Mouse (Mus musculus): ENCODE measurements around the gene Zfp512b. TPM values are rescaled to one million over a fixed set of nuclear protein-coding genes. Genes with fewer than 3 reads are reported as not detected.
A peak's percentile ranks its signal among the peaks of the same experiment; 100 is the strongest.

The Zfp512b gene
- polyA plus RNA-seq, 1 experiment from 2014 or later: 75.3 TPM

DNA sequence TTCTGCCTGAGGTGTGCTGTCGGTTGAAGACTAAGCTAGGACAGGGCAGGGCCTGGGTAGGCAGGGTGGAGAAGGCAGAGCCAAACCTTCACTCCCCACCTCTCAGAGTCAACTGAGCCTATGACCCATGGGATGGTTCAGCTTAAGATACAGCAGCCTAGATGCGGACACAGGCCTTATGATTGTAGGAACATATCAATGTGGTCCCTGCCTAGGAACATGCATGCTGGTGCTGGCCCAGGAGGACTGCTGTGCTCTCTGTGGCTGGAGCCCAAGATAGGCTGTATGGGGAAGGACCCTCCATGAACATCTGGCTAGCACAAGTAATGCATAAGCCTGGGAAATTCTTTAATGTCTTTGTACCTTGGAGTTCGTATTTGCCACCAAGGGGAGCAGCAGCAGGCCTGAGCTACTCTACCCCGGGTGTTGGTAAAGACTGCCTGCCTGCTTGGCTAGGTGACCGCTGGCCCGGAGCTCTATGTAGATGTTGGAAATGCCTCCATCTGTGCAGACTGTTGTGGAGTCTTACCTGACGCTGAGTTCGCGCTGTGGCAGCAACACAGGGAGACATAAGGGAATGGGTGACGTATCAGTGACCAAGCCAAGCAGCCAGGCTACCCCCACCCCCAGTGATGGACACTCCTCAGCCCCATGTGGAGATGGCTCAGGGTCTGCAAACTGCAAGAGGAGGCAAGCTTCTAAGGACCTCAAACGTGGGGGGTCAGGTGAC lies 20.5 kb downstream of the Zfp512b start:
- H3K4me2 ChIP-seq (ENCODE audit: low read length): no peak overlapping the region
- no peak overlapping the region for H3K27ac ChIP-seq (replicated peaks; ENCODE audit: low read depth, low read length)
- no peak for ATAC-seq (ENCODE audit: low FRiP score, low TSS enrichment)
- no peak for DNase-seq
- H3K9ac ChIP-seq (replicated peaks; ENCODE audit: low read length): no peak overlapping the region
- no peaks in the 10 kb centered on the region for H3K9me3 ChIP-seq (ENCODE audit: control insufficient read depth, low read length)
- peaks cover 32% of the 10 kb centered on the region for H3K36me3 ChIP-seq (ENCODE audit: control insufficient read depth, insufficient read depth, low read length)
- H3K27me3 ChIP-seq (ENCODE audit: control insufficient read depth, insufficient read depth, low read length): no peaks in the 10 kb centered on the region
- H3K4me1 ChIP-seq (ENCODE audit: control insufficient read depth, insufficient read depth, low read length): no peaks in the 10 kb centered on the region
- no peak overlapping the region for H3K4me3 ChIP-seq (replicated peaks; ENCODE audit: low read depth, low read length)
- WGBS: 92% methylated on average over 11 of the region's 11 CpGs

DNA sequence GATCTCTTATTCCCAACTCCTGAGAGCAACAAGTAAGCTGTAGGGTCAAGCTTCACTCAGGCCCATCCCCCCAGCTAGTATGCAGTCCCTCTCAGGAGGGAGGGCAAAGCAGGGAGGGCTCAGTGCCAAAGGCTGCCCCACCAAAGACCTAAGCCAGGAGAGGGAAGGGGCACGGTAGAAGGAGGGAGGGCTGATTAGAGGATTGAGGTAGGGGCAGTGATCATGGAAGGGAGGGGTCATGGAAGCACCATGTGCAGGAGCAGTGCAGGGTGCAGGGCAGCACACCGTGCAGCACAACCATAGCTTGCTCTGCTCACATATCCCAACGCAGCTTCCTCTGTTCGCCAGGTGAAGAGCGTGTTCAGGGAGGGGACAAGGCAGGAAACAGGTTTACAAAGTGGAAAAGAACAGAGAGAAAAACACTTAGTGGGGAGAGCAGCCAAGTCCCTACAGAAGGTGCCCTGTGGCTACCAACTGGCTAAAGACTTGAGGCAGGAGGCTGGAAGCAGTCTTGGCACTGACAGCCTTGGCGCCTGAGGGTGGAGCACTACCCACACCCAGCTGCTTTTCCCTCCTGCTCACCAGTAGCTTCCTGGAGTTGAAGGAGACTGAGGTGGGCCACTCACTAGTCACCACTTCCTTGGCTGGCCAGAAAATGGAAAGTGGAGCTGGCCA lies 21.5 kb downstream of the Zfp512b start:
- Histone ChIP-seq H3K36me3 (ENCODE audit: control insufficient read depth, insufficient read depth, low read length) (peaks cover 32% of the 10 kb centered on the region), H3K27ac (replicated peaks; ENCODE audit: low read depth, low read length) (no peak overlapping the region), H3K9me3 (ENCODE audit: control insufficient read depth, low read length) (no peaks in the 10 kb centered on the region), H3K4me3 (replicated peaks; ENCODE audit: low read depth, low read length) (no peak overlapping the region), H3K4me2 (ENCODE audit: low read length) (no peak overlapping the region), H3K27me3 (ENCODE audit: control insufficient read depth, insufficient read depth, low read length) (no peaks in the 10 kb centered on the region), H3K4me1 (ENCODE audit: control insufficient read depth, insufficient read depth, low read length) (no peaks in the 10 kb centered on the region), H3K9ac (replicated peaks; ENCODE audit: low read length) (no peak overlapping the region)
- 76% methylated on average over 6 of the region's 6 CpGs for WGBS
- ATAC-seq (ENCODE audit: low FRiP score, low TSS enrichment) (no peak), DNase-seq (no peak)

DNA sequence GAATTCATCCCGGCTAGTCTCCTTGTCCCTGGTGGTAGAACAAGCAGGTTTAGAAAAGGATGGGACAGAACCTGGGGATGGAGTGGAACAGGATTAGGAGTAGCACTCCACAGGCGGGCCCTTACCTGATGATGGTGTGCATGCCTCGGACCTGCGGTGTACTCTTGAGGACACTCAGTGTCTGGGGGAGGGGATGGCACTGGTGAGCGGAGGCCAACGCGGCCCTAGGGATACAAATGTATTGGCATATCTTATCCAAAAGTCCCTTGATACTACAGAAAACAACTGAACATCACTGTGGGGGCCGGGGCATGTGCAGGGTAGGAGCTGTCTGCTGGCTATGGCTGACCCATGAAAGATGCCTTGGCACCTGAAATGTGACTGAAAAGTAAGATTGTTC lies 22.2 kb downstream of the Zfp512b start:
- Histone ChIP-seq H3K4me1 (ENCODE audit: control insufficient read depth, insufficient read depth, low read length) (no peaks in the 10 kb centered on the region), H3K9me3 (ENCODE audit: control insufficient read depth, low read length) (no peaks in the 10 kb centered on the region), H3K4me2 (ENCODE audit: low read length) (no peak overlapping the region), H3K27me3 (ENCODE audit: control insufficient read depth, insufficient read depth, low read length) (no peaks in the 10 kb centered on the region), H3K27ac (replicated peaks; ENCODE audit: low read depth, low read length) (no peak overlapping the region), H3K4me3 (replicated peaks; ENCODE audit: low read depth, low read length) (no peak overlapping the region), H3K9ac (replicated peaks; ENCODE audit: low read length) (no peak overlapping the region), H3K36me3 (ENCODE audit: control insufficient read depth, insufficient read depth, low read length) (peaks cover 32% of the 10 kb centered on the region)
- DNase-seq: no peak
- 91% methylated on average over 8 of the region's 8 CpGs for WGBS
- ATAC-seq (ENCODE audit: low FRiP score, low TSS enrichment): no peak

DNA sequence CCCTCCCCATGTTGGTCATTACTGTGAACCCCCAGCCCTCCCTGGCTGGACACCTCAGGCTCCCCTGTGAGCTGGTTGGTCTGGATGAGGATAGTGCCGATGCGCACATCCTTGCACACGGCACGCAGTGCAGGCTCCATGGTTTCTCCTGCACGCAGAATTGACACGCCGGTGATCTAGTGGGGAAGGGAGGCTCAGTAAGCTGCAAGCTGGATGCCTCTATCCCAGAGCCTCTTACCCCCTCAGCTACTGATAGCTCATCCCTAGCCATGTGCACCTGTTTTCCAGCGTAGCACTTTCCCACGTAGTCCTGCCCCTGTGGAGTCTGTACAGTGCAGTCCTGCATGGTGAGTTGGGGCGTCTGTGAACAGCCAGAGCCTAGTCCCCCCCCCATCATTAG lies 22.7 kb downstream of the Zfp512b start:
- no peak for ATAC-seq (ENCODE audit: low FRiP score, low TSS enrichment)
- Histone ChIP-seq H3K9ac (replicated peaks; ENCODE audit: low read length) (no peak overlapping the region), H3K4me2 (ENCODE audit: low read length) (no peak overlapping the region), H3K27ac (replicated peaks; ENCODE audit: low read depth, low read length) (no peak overlapping the region), H3K4me3 (replicated peaks; ENCODE audit: low read depth, low read length) (no peak overlapping the region), H3K4me1 (ENCODE audit: control insufficient read depth, insufficient read depth, low read length) (no peaks in the 10 kb centered on the region), H3K36me3 (ENCODE audit: control insufficient read depth, insufficient read depth, low read length) (peaks cover 32% of the 10 kb centered on the region), H3K27me3 (ENCODE audit: control insufficient read depth, insufficient read depth, low read length) (no peaks in the 10 kb centered on the region), H3K9me3 (ENCODE audit: control insufficient read depth, low read length) (no peaks in the 10 kb centered on the region)
- DNase-seq: no peak
- WGBS: 96% methylated on average over 10 of the region's 10 CpGs

DNA sequence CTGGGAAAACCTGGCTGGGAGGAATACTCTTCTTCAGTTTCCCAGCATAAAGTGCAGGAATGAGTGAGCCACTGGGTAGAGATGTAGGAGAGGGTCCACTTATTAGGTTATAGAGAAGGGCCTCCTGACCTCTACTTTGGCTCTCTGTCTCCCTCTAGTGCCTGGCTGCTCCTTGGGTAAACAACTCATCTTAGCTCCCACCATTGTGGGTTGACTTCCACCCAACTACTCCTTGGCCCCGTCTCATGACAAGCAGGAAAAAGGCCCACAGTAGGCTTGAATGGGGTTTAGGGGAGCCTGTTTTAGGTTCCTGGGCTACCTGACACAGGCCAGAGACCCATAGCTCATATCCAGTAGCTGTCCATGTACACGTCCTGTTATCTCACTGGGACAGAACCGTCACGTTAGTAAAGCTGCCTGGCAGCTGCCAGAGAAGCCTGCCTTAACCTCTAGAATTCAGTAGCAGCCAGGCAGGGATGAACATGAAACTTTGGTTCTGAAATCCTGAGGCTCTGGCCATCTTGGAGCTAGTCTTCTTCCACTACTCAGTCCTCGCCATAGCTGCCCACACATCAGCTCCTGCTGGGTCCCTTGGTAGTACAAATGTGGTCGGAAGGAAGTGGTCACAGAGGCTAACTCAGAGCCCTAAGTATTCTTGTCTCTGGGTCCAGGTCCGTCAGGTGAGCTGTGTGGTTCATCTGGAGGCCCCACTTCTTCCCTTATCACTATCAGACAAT lies 24.2 kb downstream of the Zfp512b start:
- 80% methylated on average over 7 of the region's 7 CpGs for WGBS
- no peaks in the 10 kb centered on the region for H3K9me3 ChIP-seq (ENCODE audit: control insufficient read depth, low read length)
- no peak overlapping the region for H3K27ac ChIP-seq (replicated peaks; ENCODE audit: low read depth, low read length)
- DNase-seq (peak; percentile 62), ATAC-seq (ENCODE audit: low FRiP score, low TSS enrichment) (no peak)
- H3K4me3 ChIP-seq (replicated peaks; ENCODE audit: low read depth, low read length): no peak overlapping the region
- no peak overlapping the region for H3K4me2 ChIP-seq (ENCODE audit: low read length)
- H3K9ac ChIP-seq (replicated peaks; ENCODE audit: low read length): no peak overlapping the region
- peaks cover 19% of the 10 kb centered on the region for H3K36me3 ChIP-seq (ENCODE audit: control insufficient read depth, insufficient read depth, low read length)
- no peaks in the 10 kb centered on the region for H3K27me3 ChIP-seq (ENCODE audit: control insufficient read depth, insufficient read depth, low read length)
- no peaks in the 10 kb centered on the region for H3K4me1 ChIP-seq (ENCODE audit: control insufficient read depth, insufficient read depth, low read length)

DNA sequence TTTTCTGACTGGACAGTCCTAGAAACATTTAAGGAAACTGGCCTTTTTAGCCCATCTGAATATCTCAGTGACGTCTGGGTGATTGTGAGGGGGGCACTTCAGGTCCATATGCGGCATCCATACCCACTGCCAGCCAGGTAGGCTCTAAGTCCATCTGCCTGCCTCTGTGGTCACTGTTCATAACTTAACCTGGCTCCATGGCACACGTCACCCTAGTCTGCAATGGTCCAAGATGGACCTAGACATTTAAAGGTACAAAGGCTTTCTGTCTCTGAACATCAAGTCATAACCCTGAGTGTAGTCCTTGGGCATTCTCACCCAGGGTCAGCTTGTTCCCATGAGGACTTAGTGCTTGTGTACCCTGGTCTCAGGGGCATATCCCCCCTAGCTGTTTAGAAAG lies 25.3 kb downstream of the Zfp512b start:
- Histone ChIP-seq H3K4me3 (replicated peaks; ENCODE audit: low read depth, low read length) (no peak overlapping the region), H3K36me3 (ENCODE audit: control insufficient read depth, insufficient read depth, low read length) (peaks cover 9% of the 10 kb centered on the region; the same call in 1 of the 2 replicates), H3K27ac (replicated peaks; ENCODE audit: low read depth, low read length) (no peak overlapping the region), H3K27me3 (ENCODE audit: control insufficient read depth, insufficient read depth, low read length) (no peaks in the 10 kb centered on the region), H3K4me1 (ENCODE audit: control insufficient read depth, insufficient read depth, low read length) (no peaks in the 10 kb centered on the region), H3K9me3 (ENCODE audit: control insufficient read depth, low read length) (no peaks in the 10 kb centered on the region), H3K4me2 (ENCODE audit: low read length) (no peak overlapping the region), H3K9ac (replicated peaks; ENCODE audit: low read length) (no peak overlapping the region)
- no peak for ATAC-seq (ENCODE audit: low FRiP score, low TSS enrichment)
- 88% methylated on average over 3 of the region's 3 CpGs for WGBS
- DNase-seq: no peak

DNA sequence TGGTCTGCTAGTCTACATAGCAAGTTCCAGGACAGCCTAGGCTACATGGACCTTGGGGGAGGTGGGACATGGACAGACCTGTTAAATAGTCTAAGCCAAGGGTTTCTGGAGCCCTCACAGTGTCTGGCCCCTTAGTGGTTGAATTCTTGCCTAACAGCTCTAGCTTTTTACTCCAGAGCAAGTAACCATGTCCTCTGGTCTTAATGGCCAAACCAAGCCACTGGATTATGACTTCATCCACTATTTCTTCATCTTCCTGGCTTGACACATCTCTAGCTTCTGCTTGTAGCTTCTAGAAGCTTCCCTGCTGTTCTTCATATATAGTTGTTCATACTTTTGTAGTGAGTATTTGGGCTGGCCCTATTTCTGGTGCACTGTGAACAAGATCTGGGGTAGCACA lies 38.8 kb downstream of the Zfp512b start:
- H3K4me2 ChIP-seq (ENCODE audit: low read length): no peak overlapping the region
- no peak overlapping the region for H3K4me3 ChIP-seq (replicated peaks; ENCODE audit: low read depth, low read length)
- H3K27me3 ChIP-seq (ENCODE audit: control insufficient read depth, insufficient read depth, low read length): no peaks in the 10 kb centered on the region
- DNase-seq: no peak
- H3K4me1 ChIP-seq (ENCODE audit: control insufficient read depth, insufficient read depth, low read length): no peaks in the 10 kb centered on the region
- no peak overlapping the region for H3K27ac ChIP-seq (replicated peaks; ENCODE audit: low read depth, low read length)
- no peak for ATAC-seq (ENCODE audit: low FRiP score, low TSS enrichment)
- no peaks in the 10 kb centered on the region for H3K9me3 ChIP-seq (ENCODE audit: control insufficient read depth, low read length)
- no peak overlapping the region for H3K9ac ChIP-seq (replicated peaks; ENCODE audit: low read length)
- peaks cover 58% of the 10 kb centered on the region for H3K36me3 ChIP-seq (ENCODE audit: control insufficient read depth, insufficient read depth, low read length)

DNA sequence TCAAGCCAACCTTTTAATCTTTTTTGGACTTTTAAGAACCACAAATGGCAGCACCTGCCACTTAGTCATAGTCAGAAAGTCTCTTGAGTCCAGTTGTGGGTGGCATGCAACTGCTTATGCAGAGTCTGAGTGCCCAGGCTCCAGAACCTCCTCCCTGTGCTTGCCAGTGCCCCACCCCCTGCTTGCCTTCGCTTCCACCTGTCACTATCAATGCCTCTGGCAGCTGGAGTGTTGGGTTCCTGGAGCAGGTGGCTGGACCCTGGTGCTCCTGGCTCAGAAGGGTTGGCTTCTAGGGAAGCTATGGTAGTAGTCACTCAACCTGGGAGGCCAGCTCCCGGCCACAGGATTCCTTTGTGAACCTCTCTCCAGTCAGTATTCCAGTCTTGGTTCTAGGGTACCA lies 42.4 kb downstream of the Zfp512b start:
- Histone ChIP-seq H3K4me3 (replicated peaks; ENCODE audit: low read depth, low read length) (no peak overlapping the region), H3K27ac (replicated peaks; ENCODE audit: low read depth, low read length) (no peak overlapping the region), H3K9me3 (ENCODE audit: control insufficient read depth, low read length) (no peaks in the 10 kb centered on the region), H3K4me1 (ENCODE audit: control insufficient read depth, insufficient read depth, low read length) (no peaks in the 10 kb centered on the region), H3K27me3 (ENCODE audit: control insufficient read depth, insufficient read depth, low read length) (no peaks in the 10 kb centered on the region), H3K36me3 (ENCODE audit: control insufficient read depth, insufficient read depth, low read length) (peaks cover 88% of the 10 kb centered on the region), H3K9ac (replicated peaks; ENCODE audit: low read length) (no peak overlapping the region), H3K4me2 (ENCODE audit: low read length) (no peak overlapping the region)
- DNase-seq (no peak), ATAC-seq (ENCODE audit: low FRiP score, low TSS enrichment) (no peak)
- WGBS: 95% methylated on average over 2 of the region's 2 CpGs
